Mouse (Mus musculus) adrenal gland, postnatal 25 days (tissue): ENCODE measurements around the gene Chd6. TPM values are rescaled to one million over a fixed set of nuclear protein-coding genes. Genes with fewer than 3 reads are reported as not detected.
A peak's percentile ranks its signal among the peaks of the same experiment; 100 is the strongest.

Experiments used
- DNase-seq: peaks from one replicate; pipeline ENCODE4 v3.0.0; 2021; ENCODE audit warnings: mixed read lengths
- total RNA-seq: library from RNA; stranded (reverse); gene quantifications from 2 replicates; pipeline ENCODE4 v1.2.3, GENCODE M21; 2021

Chd6 gene
- total RNA-seq, 1 experiment from 2014 or later, result 52.7 TPM

GRCm38 (mm10) chr2:161075553-161075952 lies 33.3 kb downstream of the Chd6 start:
- no peak for DNase-seq

DNA sequence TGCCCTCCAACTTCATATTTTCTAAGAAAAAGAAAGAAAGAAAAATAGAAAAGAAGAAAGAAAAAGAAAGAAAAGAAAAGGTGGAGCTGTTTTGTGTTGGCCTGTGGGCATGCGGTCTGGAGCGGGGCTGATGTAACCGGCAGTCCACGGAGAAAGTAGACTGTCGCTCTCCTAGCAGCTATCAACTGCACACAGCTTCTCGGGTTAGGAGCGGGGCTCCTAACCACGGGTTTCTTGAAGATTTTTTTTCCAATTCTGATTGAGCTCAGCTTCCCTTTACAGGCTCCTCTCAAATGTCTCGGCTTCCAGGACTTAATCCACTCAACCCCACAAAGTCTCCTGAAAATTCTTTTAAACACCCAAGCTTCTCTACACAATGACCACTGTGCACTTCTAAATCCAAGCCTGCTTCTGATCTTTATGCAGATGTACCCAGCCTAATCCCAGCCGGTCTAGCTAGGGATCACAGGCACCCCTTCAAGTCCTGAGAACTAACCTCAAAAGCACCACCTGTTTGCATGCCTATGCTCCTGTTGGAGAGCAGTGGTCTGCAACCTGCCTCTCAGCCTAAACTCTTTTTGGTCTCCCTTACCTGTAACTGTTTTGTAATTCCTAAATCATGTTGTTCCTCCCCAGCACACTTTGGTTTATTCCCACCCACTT lies 42.6 kb downstream of the Chd6 start:
- DNase-seq, result no peak

GRCm38 (mm10) chr2:161065594-161065993 lies 43.3 kb downstream of the Chd6 start:
- no peak for DNase-seq

- DNase-seq, result no peak
Measured at GRCm38 (mm10) chr2:161064836-161065235, 44.0 kb downstream of the Chd6 start.

DNA sequence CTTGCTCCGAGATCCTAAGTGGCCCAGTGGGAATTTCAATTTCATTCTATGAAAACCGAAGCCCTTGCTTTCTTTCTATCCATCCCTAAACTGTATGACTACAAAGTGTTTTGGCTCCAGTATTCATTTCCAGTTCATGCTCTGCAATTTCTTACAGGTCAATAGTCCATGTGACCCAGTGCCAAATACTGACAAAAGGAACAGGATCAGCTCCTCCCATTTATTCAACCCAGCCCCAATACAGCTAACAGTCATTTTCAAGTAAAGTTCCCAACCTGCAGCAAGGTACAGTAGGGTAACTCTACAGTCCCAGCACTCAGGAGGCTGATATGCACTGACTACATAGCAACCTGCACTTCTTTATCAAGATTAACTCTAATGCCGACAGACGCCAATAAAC lies 50.0 kb downstream of the Chd6 start:
- DNase-seq, result no peak

DNA sequence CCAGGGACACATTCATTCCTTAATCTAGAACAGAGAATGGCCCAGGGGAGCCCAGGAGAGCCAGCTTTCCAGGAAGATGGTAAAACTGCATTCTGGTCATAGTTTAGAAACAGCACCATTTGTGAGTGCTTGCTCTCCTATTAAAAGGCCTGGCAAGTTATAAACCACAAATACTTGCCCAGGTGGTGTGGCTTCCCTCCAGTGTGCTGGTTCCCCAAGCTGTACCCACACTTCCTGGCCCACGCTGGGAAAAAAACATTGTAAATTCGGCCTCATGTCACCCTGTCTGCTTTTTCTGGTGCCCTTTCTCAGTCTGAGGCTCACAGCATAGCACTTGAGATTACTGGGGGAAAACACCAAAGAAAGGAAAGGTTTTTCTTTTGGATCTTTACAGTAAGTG lies 55.1 kb downstream of the Chd6 start:
- DNase-seq, result no peak

DNA sequence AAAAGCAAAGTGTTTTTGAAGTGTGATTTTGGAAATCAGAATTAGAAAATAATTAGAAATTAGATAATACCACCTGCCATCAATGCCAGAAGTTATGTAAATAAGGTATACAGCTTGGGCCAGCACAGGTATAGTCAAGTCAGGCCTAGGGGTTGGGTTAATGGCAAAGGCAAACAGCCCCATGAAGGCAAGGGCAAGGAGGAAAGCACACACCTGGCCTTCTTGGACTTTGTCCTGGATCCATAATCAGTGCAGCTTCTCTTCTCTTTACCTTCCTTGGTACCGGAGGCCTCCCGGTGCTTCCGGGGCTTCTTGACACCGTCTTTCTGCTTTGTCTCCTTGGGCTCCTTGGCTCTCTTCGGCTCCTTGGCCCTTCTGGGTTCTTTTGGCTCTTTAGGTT lies 56.7 kb downstream of the Chd6 start:
- no peak for DNase-seq

- DNase-seq, result no peak
Measured at GRCm38 (mm10) chr2:161049426-161049825, 59.4 kb downstream of the Chd6 start.

- DNase-seq, result no peak
Measured at GRCm38 (mm10) chr2:161044492-161045201, 64.2 kb downstream of the Chd6 start.

DNA sequence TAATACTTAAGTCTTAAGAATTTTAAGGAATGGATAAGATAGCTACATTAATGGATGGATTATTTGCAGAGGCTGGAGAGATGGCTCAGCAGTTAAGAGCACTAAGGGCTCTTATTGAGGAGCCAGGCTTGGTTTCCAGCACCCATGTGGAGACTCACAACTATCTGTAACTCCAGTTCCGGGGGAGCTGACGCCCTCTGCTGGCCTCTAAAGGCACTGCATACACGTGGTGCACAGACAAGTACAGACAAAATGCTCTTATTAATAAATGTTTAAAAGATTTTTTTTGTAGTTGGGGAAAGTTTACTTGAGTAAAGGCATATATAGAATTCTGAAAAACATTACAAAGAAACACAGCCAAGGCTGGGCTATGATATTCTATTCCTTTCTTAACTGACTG lies 66.0 kb downstream of the Chd6 start:
- no peak for DNase-seq

DNA sequence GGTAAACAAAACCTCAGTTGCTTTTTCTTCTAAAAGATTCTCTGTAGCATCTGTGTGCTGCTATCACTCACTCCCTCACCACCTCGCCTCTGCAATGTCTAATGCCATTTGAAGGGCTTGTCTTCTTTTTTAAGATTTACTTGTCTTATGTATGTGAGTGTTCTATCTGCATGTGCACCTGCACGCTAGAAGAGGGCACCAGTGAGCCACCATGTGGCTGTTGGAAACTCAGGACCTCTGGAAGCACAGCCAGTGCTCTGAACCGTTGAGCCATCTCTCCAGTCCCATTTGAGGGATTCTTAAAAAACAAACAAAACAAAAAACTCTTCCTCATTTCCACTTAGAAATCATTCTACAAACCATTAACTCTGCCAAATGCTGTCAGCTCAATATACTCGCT lies 68.1 kb downstream of the Chd6 start:
- DNase-seq, result no peak

DNA sequence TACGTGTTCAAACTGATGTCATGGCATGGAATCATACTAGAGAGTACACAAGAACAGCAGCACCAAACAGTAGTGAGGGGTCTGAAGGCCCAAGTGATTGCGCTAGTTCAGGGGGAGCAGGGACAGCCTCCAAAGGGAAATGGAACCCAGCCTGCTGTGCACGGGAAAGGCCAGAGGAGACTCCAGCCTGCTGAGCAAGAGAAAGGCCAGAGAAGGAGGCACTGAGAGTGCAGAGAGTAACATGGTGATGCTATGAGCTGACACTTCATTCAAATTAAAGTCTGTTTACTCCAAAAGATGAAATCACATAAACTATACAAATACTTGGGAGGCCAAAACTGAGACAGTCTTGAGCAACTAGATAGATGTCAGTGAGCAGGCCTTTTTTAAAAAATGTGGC lies 71.1 kb downstream of the Chd6 start:
- DNase-seq, result no peak

DNA sequence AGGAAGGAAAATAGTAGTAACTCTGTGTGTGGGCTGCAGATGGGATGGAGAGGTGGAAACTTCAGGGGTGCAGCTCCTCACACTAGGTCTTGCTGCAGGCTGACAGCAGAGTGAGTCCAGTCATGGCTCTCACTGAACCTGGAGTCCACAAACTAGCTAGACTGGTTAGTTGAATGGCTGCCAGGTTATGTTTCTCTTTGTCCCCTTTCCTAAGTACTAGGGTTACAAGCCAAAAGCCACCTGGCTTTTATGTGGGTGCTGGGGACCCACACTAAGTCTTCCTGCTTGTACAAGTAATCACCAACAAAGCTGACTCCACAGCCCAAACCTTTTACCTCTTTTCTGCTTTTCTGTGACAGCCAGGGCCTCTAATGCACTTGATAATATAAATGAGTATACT lies 75.7 kb downstream of the Chd6 start:
- DNase-seq, result no peak

DNA sequence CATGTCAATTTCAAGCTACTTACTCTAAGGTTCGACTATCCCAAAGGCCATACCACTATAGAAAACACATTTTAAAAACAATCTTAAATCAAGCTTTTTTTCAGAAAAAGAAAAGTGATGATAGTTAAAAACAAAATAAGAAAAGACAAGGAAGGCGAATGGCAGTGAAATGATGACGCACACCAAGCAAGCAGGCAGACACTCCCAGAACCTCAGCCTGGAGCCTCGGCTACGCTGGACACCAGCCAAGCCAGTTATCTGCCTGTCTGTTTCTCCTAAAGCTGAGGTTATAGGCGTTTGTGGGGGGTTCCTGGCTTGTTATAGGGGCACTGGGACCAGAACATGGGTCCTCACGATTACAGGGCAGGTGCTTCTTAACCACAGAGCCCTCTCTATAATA lies 76.5 kb downstream of the Chd6 start:
- DNase-seq, result peak; percentile 63

DNA sequence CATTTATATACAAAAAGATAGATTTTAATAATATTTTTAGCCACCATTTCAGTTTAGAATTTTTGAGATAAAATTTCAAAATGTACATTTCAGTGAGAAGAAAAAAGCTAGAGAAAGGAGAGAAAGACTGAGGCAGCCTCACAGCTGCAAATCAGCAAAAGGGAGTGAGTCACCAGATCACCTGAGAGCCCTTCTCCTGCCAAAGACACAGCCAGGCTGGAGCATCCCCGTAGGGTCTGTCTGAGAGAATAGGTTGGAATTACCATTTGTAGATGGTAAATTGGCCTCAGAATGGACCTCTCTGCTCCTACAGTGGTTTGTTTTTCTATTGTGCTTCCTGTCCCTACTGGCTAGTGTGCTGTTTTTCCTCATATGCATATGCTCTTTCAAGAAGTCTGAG lies 84.3 kb downstream of the Chd6 start:
- no peak for DNase-seq

GRCm38 (mm10) chr2:161017913-161018312 lies 91.0 kb downstream of the Chd6 start:
- no peak for DNase-seq

DNA sequence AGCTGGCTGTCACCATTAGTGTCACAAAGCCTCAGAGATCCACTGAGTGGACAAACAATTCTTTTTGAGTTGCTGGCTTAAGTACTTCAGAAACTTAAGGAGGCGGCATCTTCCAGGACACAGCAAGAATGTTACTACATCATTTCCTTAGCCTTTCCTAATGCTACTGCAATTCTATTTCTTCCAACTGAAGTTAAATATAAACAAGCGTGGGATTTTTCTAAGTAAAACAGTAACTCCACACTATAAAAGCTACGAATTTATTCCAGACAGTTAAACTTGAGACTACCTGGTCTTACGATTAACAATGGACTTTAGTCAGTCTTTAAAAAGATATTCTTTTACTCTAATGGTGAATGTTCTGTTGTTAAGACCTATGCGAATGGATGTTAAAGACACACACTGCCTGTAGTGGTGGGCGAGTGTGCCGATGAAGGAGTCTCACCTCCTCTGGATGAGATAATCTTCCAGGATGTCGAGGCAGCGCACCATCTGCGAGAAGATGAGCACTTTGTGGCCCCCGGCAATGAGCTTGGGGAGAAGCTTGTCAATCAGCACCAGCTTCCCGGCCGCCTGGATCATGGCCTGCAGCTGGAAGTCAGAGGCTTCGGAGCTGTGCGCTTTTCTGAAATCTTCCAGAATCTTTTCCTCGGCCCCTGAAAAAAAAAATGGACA lies 96.2 kb downstream of the Chd6 start:
- DNase-seq, result no peak

- no peak for DNase-seq
Measured at GRCm38 (mm10) chr2:161004338-161004737, 104.5 kb downstream of the Chd6 start.

- DNase-seq, result no peak
Measured at GRCm38 (mm10) chr2:160996987-160997763, 111.7 kb downstream of the Chd6 start.

DNA sequence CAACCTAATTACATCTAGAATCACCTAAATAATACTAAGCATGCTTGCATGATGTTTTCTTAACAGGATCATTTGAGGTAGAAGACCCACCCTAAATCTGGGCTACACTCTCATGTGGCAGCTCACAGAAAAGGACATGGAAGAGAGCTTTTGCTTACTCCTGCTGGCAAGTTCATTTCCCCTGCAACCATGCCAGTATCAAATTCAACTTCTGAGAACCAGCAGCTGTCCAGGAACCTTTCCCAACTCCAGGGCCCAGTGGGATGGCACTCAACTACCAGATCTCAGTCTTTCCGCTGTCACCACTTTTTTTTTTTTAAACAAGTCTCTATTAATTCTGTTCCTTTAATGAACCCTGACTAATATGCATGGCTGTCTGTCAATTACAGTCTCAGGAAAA lies 114.7 kb downstream of the Chd6 start:
- no peak for DNase-seq

GRCm38 (mm10) chr2:160992465-160992864 lies 116.4 kb downstream of the Chd6 start:
- DNase-seq, result no peak

- no peak for DNase-seq
Measured at GRCm38 (mm10) chr2:160990339-160991070, 118.4 kb downstream of the Chd6 start.
